Mouse (Mus musculus) kidney, postnatal 14 days (tissue): ENCODE data around the gene Dgkg.
A peak's percentile ranks its signal among the peaks of the same experiment; 100 is the strongest.

ENCODE experiments used
- DNase-seq: peaks from one replicate; pipeline ENCODE4 v3.0.0; 2022; ENCODE audit warnings: mixed read lengths

The Dgkg gene

GRCm38 (mm10) chr16:22542691-22543141 is 114.3 kb downstream of the Dgkg start:
- DNase-seq: no peak

GRCm38 (mm10) chr16:22539275-22539674 is 117.7 kb downstream of the Dgkg start:
- DNase-seq: no peak

- no peak for DNase-seq
Observed at GRCm38 (mm10) chr16:22536581-22537160, 120.3 kb downstream of the Dgkg start.

GRCm38 (mm10) chr16:22533087-22533486 is 123.9 kb downstream of the Dgkg start:
- DNase-seq: no peak

- peak; percentile 10 for DNase-seq
Observed at GRCm38 (mm10) chr16:22531834-22532233, 125.2 kb downstream of the Dgkg start.

GRCm38 (mm10) chr16:22531041-22531440 is 126.0 kb downstream of the Dgkg start:
- no peak for DNase-seq

- DNase-seq: no peak
Observed at GRCm38 (mm10) chr16:22527499-22527939, 129.5 kb downstream of the Dgkg start.

GRCm38 (mm10) chr16:22526386-22526785 is 130.6 kb downstream of the Dgkg start:
- DNase-seq: no peak

GRCm38 (mm10) chr16:22517431-22518384 is 139.3 kb downstream of the Dgkg start:
- DNase-seq: peak; percentile 78

- no peak for DNase-seq
Observed at GRCm38 (mm10) chr16:22515476-22515875, 141.5 kb downstream of the Dgkg start.

GRCm38 (mm10) chr16:22510861-22511637 is 146.0 kb downstream of the Dgkg start:
- DNase-seq: peak; percentile 9

- no peak for DNase-seq
Observed at GRCm38 (mm10) chr16:22508936-22509563, 148.0 kb downstream of the Dgkg start.

- DNase-seq: no peak
Observed at GRCm38 (mm10) chr16:22505656-22506055, 151.4 kb downstream of the Dgkg start.

GRCm38 (mm10) chr16:22504851-22505250 is 152.2 kb downstream of the Dgkg start:
- DNase-seq: peak; percentile 51

- DNase-seq: no peak
Observed at GRCm38 (mm10) chr16:22504049-22504448, 153.0 kb downstream of the Dgkg start.

GRCm38 (mm10) chr16:22503467-22503866 is 153.6 kb downstream of the Dgkg start:
- DNase-seq: no peak

- no peak for DNase-seq
Observed at GRCm38 (mm10) chr16:22501855-22502254, 155.2 kb downstream of the Dgkg start.

- no peak for DNase-seq
Observed at GRCm38 (mm10) chr16:22500561-22500960, 156.5 kb downstream of the Dgkg start.

GRCm38 (mm10) chr16:22499951-22500350 is 157.1 kb downstream of the Dgkg start:
- no peak for DNase-seq

GRCm38 (mm10) chr16:22499447-22499846 is 157.6 kb downstream of the Dgkg start:
- no peak for DNase-seq

GRCm38 (mm10) chr16:22497976-22498375 is 159.0 kb downstream of the Dgkg start:
- no peak for DNase-seq

GRCm38 (mm10) chr16:22495259-22495658 is 161.8 kb downstream of the Dgkg start:
- no peak for DNase-seq

- no peak for DNase-seq
Observed at GRCm38 (mm10) chr16:22494815-22495214, 162.2 kb downstream of the Dgkg start.
